Mouse (Mus musculus) embryonic facial prominence, embryonic 15.5 days (tissue): ENCODE measurements at regions not wholly inside any gene's neighbourhood (a gene's known extent, or its start where the extent isn't known, plus 50 kb on each side); places are given as distances from the start of the nearest gene placed in this dataset.

ENCODE experiments used
- ATAC-seq: fragments of 200-750 bp; cut with Nextera tagmentation; 2 replicates; pipeline ENCODE4 v1.8.0; 2017; ENCODE audit warnings: low read depth, moderate TSS enrichment; ENCODE audit not compliant: insufficient number of reproducible peaks, low FRiP score, low TSS enrichment
- H3K27ac ChIP-seq: fragments of 300-500 bp; sonication (generic); replicated peaks from 2 replicates; pipeline ENCODE4 v1.5.1; 2015; ENCODE audit warnings: mild to moderate bottlenecking, inconsistent platforms
- H3K27me3 ChIP-seq: fragments of 300-500 bp; sonication (generic); 2 replicates; pipeline ENCODE4 v1.6.1; 2015; ENCODE audit warnings: inconsistent platforms
- H3K36me3 ChIP-seq: fragments of 300-500 bp; sonication (generic); 2 replicates; pipeline ENCODE4 v1.6.1; 2015; ENCODE audit warnings: mild to moderate bottlenecking, inconsistent platforms
- H3K4me1 ChIP-seq: fragments of 300-500 bp; sonication (generic); 2 replicates; pipeline ENCODE4 v1.6.1; 2015; ENCODE audit warnings: inconsistent platforms
- H3K4me2 ChIP-seq: fragments of 300-500 bp; sonication (generic); replicated peaks from 2 replicates; pipeline ENCODE4 v1.6.1; 2015; ENCODE audit warnings: mild to moderate bottlenecking, inconsistent platforms
- H3K4me3 ChIP-seq: fragments of 300-500 bp; sonication (generic); replicated peaks from 2 replicates; pipeline ENCODE4 v1.5.1; 2015; ENCODE audit warnings: mild to moderate bottlenecking, inconsistent platforms
- H3K9ac ChIP-seq: fragments of 300-500 bp; sonication (generic); 2 replicates; pipeline ENCODE4 v1.6.1; 2015; ENCODE audit warnings: inconsistent platforms
- H3K9me3 ChIP-seq: fragments of 300-500 bp; sonication (generic); replicated peaks from 2 replicates; pipeline ENCODE4 v1.6.1; 2016; ENCODE audit warnings: inconsistent platforms
- WGBS: fragments of 180-500 bp; shearing (Covaris S2); methylation state at CpG from one replicate; pipeline ENCODE4 v1.1.7; 2015; 5-methylcytosine and 5-hydroxymethylcytosine counted together

- no peak for ATAC-seq
- no peaks in the 10 kb centered on the region for H3K27me3 ChIP-seq
- H3K9ac ChIP-seq, result no peak overlapping the region
- H3K9me3 ChIP-seq, result no peaks in the 10 kb centered on the region
- H3K36me3 ChIP-seq, result no peaks in the 10 kb centered on the region
- no peaks in the 10 kb centered on the region for H3K4me1 ChIP-seq
- WGBS, result 63% methylated on average over 8 of the region's 8 CpGs
- no peak overlapping the region for H3K4me2 ChIP-seq
- no peak overlapping the region for H3K4me3 ChIP-seq
- H3K27ac ChIP-seq, result no peak overlapping the region
Observed at GRCm38 (mm10) chr10:91988364-91988763, 733.9 kb downstream of the Nedd1 start.

GRCm38 (mm10) chr10:91979841-91980240 lies 742.4 kb downstream of the Nedd1 start:
- no peak overlapping the region for H3K4me2 ChIP-seq
- 99% methylated on average over 2 of the region's 2 CpGs for WGBS
- H3K27ac ChIP-seq, result no peak overlapping the region
- no peak overlapping the region for H3K4me3 ChIP-seq
- H3K36me3 ChIP-seq, result no peaks in the 10 kb centered on the region
- H3K9ac ChIP-seq, result no peak overlapping the region
- H3K4me1 ChIP-seq, result no peaks in the 10 kb centered on the region
- H3K9me3 ChIP-seq, result no peaks in the 10 kb centered on the region
- no peak for ATAC-seq
- no peaks in the 10 kb centered on the region for H3K27me3 ChIP-seq

GRCm38 (mm10) chr10:91971951-91972350 lies 750.3 kb downstream of the Nedd1 start:
- 79% methylated on average over 2 of the region's 2 CpGs for WGBS
- no peak for ATAC-seq

GRCm38 (mm10) chr10:91967570-91968310 lies 754.5 kb downstream of the Nedd1 start:
- H3K9ac ChIP-seq, result no peak overlapping the region
- H3K27ac ChIP-seq, result no peak overlapping the region
- H3K4me2 ChIP-seq, result no peak overlapping the region
- WGBS, result 81% methylated on average over 18 of the region's 18 CpGs
- no peak for ATAC-seq
- H3K36me3 ChIP-seq, result no peaks in the 10 kb centered on the region
- H3K27me3 ChIP-seq, result no peaks in the 10 kb centered on the region
- H3K4me1 ChIP-seq, result no peaks in the 10 kb centered on the region
- H3K9me3 ChIP-seq, result no peaks in the 10 kb centered on the region
- no peak overlapping the region for H3K4me3 ChIP-seq

More at GRCm38 (mm10) chr10:91971951-91972350, 750.3 kb downstream of the Nedd1 start:
- Histone ChIP-seq H3K27ac (no peak overlapping the region), H3K36me3 (no peaks in the 10 kb centered on the region), H3K4me3 (no peak overlapping the region), H3K4me1 (no peaks in the 10 kb centered on the region), H3K27me3 (no peaks in the 10 kb centered on the region), H3K9me3 (no peaks in the 10 kb centered on the region), H3K4me2 (no peak overlapping the region), H3K9ac (no peak overlapping the region)

DNA sequence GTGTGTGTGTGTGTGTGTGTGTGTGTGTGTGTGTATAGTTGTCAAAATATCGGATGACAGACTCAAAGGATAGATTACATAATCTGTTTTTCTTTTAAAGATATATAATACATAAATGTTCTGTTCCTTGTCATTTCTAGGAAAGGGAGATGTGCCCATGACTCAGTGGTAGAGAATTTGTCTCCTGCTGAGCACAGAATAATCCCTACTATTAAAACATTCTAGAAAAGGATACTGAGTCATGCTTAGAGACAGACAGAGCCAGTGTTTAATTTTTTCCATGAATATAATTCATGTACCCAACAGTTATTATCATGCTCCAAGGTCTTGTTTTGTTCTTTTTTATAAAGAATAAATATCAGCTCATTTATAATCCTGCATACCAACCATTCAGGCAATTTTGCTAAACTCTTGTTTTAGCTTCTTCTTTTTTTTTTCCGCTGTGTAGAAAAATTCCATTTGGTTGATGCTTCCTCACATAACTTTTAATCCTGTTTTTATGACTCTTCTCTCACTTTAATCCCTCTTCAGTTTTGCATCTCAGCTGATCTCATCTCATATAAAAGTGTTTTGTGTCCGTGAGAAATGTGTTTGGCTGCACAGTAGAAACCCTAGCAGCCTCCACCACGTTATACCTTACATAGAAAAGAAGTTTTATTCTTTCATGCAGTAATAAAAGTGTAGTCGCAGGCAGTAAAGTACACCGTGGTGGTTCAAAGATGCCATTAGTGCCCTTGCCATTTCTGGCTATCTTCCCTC lies 762.3 kb downstream of the Nedd1 start:
- Histone ChIP-seq H3K36me3 (no peaks in the 10 kb centered on the region), H3K9ac (no peak overlapping the region), H3K4me1 (no peaks in the 10 kb centered on the region), H3K9me3 (no peaks in the 10 kb centered on the region), H3K27ac (no peak overlapping the region), H3K27me3 (no peaks in the 10 kb centered on the region), H3K4me3 (no peak overlapping the region), H3K4me2 (no peak overlapping the region)
- no peak for ATAC-seq
- 71% methylated on average over 6 of the region's 6 CpGs for WGBS

GRCm38 (mm10) chr10:91953078-91953477 lies 769.1 kb downstream of the Nedd1 start:
- WGBS, result 74% methylated on average over 1 of the region's 1 CpGs

GRCm38 (mm10) chr10:91923626-91924025 lies 742.5 kb upstream of the Tmpo start:
- Histone ChIP-seq H3K4me1 (no peaks in the 10 kb centered on the region), H3K36me3 (no peaks in the 10 kb centered on the region), H3K4me3 (no peak overlapping the region), H3K9ac (no peak overlapping the region), H3K9me3 (no peaks in the 10 kb centered on the region), H3K4me2 (no peak overlapping the region), H3K27ac (no peak overlapping the region), H3K27me3 (no peaks in the 10 kb centered on the region)
- 78% methylated on average over 3 of the region's 3 CpGs for WGBS
- ATAC-seq, result no peak

More at GRCm38 (mm10) chr10:91953078-91953477, 769.1 kb downstream of the Nedd1 start:
- no peak overlapping the region for H3K9ac ChIP-seq
- no peaks in the 10 kb centered on the region for H3K9me3 ChIP-seq
- no peak overlapping the region for H3K4me3 ChIP-seq
- H3K4me1 ChIP-seq, result no peaks in the 10 kb centered on the region
- no peak for ATAC-seq
- no peak overlapping the region for H3K4me2 ChIP-seq
- H3K27me3 ChIP-seq, result no peaks in the 10 kb centered on the region
- no peak overlapping the region for H3K27ac ChIP-seq
- H3K36me3 ChIP-seq, result no peaks in the 10 kb centered on the region

DNA sequence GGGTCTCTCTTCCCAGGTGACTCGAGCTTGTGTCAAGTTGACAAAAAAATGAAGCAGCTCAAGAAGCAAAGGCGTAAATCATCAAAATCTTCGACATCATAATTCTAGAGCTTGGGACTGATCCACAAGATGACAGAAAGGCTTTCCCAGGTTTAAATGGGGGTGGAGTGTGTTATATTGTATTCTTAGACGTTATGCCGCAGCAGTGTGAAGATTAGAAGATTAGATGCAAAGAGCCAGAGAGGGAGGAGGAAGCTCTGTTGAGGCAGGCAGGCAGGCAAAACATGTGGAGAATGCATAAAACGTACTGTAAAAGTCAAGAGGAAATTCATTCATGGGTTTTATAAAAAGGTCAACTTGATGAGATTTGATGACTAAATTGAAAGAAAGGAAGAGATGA lies 708.7 kb upstream of the Tmpo start:
- Histone ChIP-seq H3K4me3 (no peak overlapping the region), H3K27me3 (no peaks in the 10 kb centered on the region), H3K9ac (no peak overlapping the region), H3K27ac (no peak overlapping the region), H3K36me3 (no peaks in the 10 kb centered on the region), H3K4me1 (no peaks in the 10 kb centered on the region), H3K9me3 (no peaks in the 10 kb centered on the region), H3K4me2 (no peak overlapping the region)
- WGBS, result 70% methylated on average over 6 of the region's 6 CpGs
- ATAC-seq, result no peak

DNA sequence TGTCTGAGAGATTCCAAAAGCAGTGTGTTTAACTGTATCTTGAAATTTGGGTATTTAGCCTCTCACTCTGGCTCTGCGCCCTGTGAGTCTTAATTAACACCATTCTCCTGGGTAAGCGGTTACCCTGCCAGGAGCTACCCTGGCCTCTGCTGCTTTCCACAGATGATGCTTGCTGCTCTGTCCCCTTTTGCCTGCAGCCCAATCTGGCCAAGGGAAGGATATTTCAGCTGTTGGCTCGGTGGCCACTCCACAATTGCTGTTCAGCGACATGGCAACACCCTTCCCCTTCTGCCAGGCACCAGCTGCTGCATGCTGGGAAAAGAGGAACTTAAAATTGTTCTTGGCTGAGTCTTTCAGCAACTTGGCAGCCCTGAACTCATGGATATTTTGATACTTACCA lies 707.4 kb upstream of the Tmpo start:
- H3K4me2 ChIP-seq, result no peak overlapping the region
- no peak overlapping the region for H3K9ac ChIP-seq
- 70% methylated on average over 4 of the region's 4 CpGs for WGBS
- no peak for ATAC-seq
- no peaks in the 10 kb centered on the region for H3K9me3 ChIP-seq
- no peak overlapping the region for H3K27ac ChIP-seq
- no peaks in the 10 kb centered on the region for H3K27me3 ChIP-seq
- H3K4me1 ChIP-seq, result no peaks in the 10 kb centered on the region
- H3K36me3 ChIP-seq, result no peaks in the 10 kb centered on the region
- H3K4me3 ChIP-seq, result no peak overlapping the region

GRCm38 (mm10) chr10:91883155-91883554 lies 702.0 kb upstream of the Tmpo start:
- no peak for ATAC-seq

DNA sequence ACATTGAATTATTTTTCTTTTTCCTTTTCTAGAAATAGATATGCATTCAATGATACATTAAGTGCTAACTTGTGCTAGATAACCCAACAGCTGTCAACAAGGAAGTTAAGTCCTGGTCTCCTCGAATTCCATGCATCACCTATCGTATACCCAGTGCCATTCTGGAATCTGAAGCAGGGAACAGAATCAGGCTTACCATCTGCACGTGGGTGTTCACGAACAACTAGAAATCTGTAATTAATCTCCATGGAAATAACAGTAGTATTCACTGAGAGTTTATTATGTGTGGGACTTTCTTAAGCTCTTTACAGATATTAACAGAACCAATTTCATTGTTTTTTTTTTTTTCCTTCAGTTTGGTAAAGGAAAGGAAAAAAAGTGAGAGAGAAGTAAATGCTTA lies 701.4 kb upstream of the Tmpo start:
- no peak for ATAC-seq
- WGBS, result 70% methylated on average over 4 of the region's 4 CpGs
- H3K36me3 ChIP-seq, result no peaks in the 10 kb centered on the region
- H3K9ac ChIP-seq, result no peak overlapping the region
- H3K4me1 ChIP-seq, result no peaks in the 10 kb centered on the region
- no peak overlapping the region for H3K4me3 ChIP-seq
- no peak overlapping the region for H3K27ac ChIP-seq
- no peaks in the 10 kb centered on the region for H3K9me3 ChIP-seq
- no peak overlapping the region for H3K4me2 ChIP-seq
- no peaks in the 10 kb centered on the region for H3K27me3 ChIP-seq

More at GRCm38 (mm10) chr10:91883155-91883554, 702.0 kb upstream of the Tmpo start:
- Histone ChIP-seq H3K27me3 (no peaks in the 10 kb centered on the region), H3K27ac (no peak overlapping the region), H3K4me2 (no peak overlapping the region), H3K9me3 (no peaks in the 10 kb centered on the region), H3K4me1 (no peaks in the 10 kb centered on the region), H3K9ac (no peak overlapping the region), H3K4me3 (no peak overlapping the region), H3K36me3 (no peaks in the 10 kb centered on the region)
- 52% methylated on average over 5 of the region's 5 CpGs for WGBS
